Mouse (Mus musculus) MEL (cell line): Measurements from ENCODE around the gene E130114P18Rik. TPM values are rescaled to one million over a fixed set of nuclear protein-coding genes. Genes with fewer than 3 reads are reported as not detected.

Experiments
- DNase-seq: peaks from one replicate; pipeline ENCODE4 v3.0.0; 2011; ENCODE audit warnings: low read depth, low spot score
- H3K27ac ChIP-seq: 2 replicates; pipeline ENCODE4 v1.5.1; 2012; ENCODE audit warnings: low read depth, mild to moderate bottlenecking, control low read depth, low read length, moderate library complexity; ENCODE audit not compliant: control insufficient read depth
- H3K27me3 ChIP-seq, 2 experiments: fragments of 150-350 bp in 1 of 2; sonication (generic) in 1 of 2; 2 replicates each; pipeline ENCODE4 v1.6.1; 2012; ENCODE audit warnings: low read length in 2 of 2, mild to moderate bottlenecking in 2 of 2, improper control_type of control experiment in 1 of 2, moderate library complexity in 1 of 2; ENCODE audit not compliant: insufficient read depth in 2 of 2, control insufficient read depth in 1 of 2
- H3K36me3 ChIP-seq, 2 experiments: 2 replicates each; pipeline ENCODE4 v1.6.1; 2012 to 2014; ENCODE audit warnings: low read length in 2 of 2, improper control_type of control experiment in 1 of 2, inconsistent platforms in 1 of 2, mild to moderate bottlenecking in 1 of 2; ENCODE audit not compliant: insufficient read depth in 2 of 2, control insufficient read depth in 1 of 2
- H3K4me1 ChIP-seq, 2 experiments: fragments of 150-350 bp in 1 of 2; sonication (generic) in 1 of 2; 2 replicates each; pipeline ENCODE4 v1.6.1; 2012; ENCODE audit warnings: low read length in 2 of 2, improper control_type of control experiment in 1 of 2, mild to moderate bottlenecking in 1 of 2; ENCODE audit not compliant: insufficient read depth in 2 of 2, control insufficient read depth in 1 of 2
- H3K4me3 ChIP-seq, 2 experiments: fragments of 150-350 bp in 1 of 2; sonication (generic) in 1 of 2; 2 replicates each; pipeline ENCODE4 v1.5.1; 2012; ENCODE audit warnings: low read depth in 2 of 2, low read length in 2 of 2, mild to moderate bottlenecking in 2 of 2, moderate library complexity in 2 of 2, control low read depth in 1 of 2, improper control_type of control experiment in 1 of 2; ENCODE audit not compliant: control insufficient read depth in 1 of 2, insufficient read depth in 1 of 2
- H3K79me2 ChIP-seq: 2 replicates; pipeline ENCODE4 v1.6.1; 2012; ENCODE audit warnings: mild to moderate bottlenecking, low read length, moderate library complexity; ENCODE audit not compliant: control insufficient read depth, poor library complexity, insufficient read depth
- H3K9ac ChIP-seq: 2 replicates; pipeline ENCODE4 v1.6.1; 2012; ENCODE audit warnings: low read depth, mild to moderate bottlenecking, control low read depth, low read length, moderate library complexity; ENCODE audit not compliant: control insufficient read depth, poor library complexity, severe bottlenecking
- H3K9me3 ChIP-seq: fragments of 150-350 bp; sonication (generic); replicated peaks from 2 replicates; pipeline ENCODE4 v1.6.1; 2012; ENCODE audit warnings: mild to moderate bottlenecking, low read length, improper control_type of control experiment, moderate library complexity; ENCODE audit not compliant: insufficient read depth
- BHLHE40 ChIP-seq: IDR thresholded peaks from 2 replicates; pipeline ENCODE4 v1.6.1; 2012; ENCODE audit warnings: low read depth, mild to moderate bottlenecking, inconsistent platforms, low read length, improper control_type of control experiment, borderline replicate concordance
- CTCF ChIP-seq, 3 experiments: IDR thresholded peaks in 2 of 3; conservative IDR thresholded peaks in 1 of 3; 2 replicates each; pipeline ENCODE4 v1.5.1; 2011 to 2012; ENCODE audit warnings: low read length in 3 of 3, low read depth in 2 of 3, mild to moderate bottlenecking in 2 of 3, improper control_type of control experiment in 1 of 3, inconsistent platforms in 1 of 3, mixed read lengths in 1 of 3, moderate library complexity in 1 of 3; ENCODE audit not compliant: control insufficient read depth in 1 of 3, insufficient read depth in 1 of 3, poor library complexity in 1 of 3, severe bottlenecking in 1 of 3
- ELF1 ChIP-seq: IDR thresholded peaks from 2 replicates; pipeline ENCODE4 v1.6.1; 2014; ENCODE audit warnings: low read depth, mild to moderate bottlenecking, inconsistent platforms, low read length, improper control_type of control experiment, moderate library complexity
- EP300 ChIP-seq, 2 experiments: IDR thresholded peaks; 2 replicates each; pipeline ENCODE4 v1.6.1; 2011; ENCODE audit warnings: improper control_type of control experiment in 2 of 2, low read length in 2 of 2, low read depth in 1 of 2, mild to moderate bottlenecking in 1 of 2
- GABPA ChIP-seq: IDR thresholded peaks from 2 replicates; pipeline ENCODE4 v1.6.1; 2012; ENCODE audit warnings: low read depth, mild to moderate bottlenecking, inconsistent platforms, low read length, improper control_type of control experiment, moderate library complexity
- GATA1 ChIP-seq: IDR thresholded peaks from 2 replicates; pipeline ENCODE4 v1.6.1; 2011; ENCODE audit warnings: low read depth, low read length, improper control_type of control experiment
- MAZ ChIP-seq: IDR thresholded peaks from 2 replicates; pipeline ENCODE4 v1.6.1; 2012; ENCODE audit warnings: low read depth, mild to moderate bottlenecking, inconsistent platforms, low read length, improper control_type of control experiment
- MXI1 ChIP-seq: IDR thresholded peaks from 2 replicates; pipeline ENCODE4 v1.6.1; 2011; ENCODE audit warnings: mild to moderate bottlenecking, low read depth, low read length, improper control_type of control experiment
- NRF1 ChIP-seq: IDR thresholded peaks from 2 replicates; pipeline ENCODE4 v1.6.1; 2014; ENCODE audit warnings: low read depth, mild to moderate bottlenecking, inconsistent platforms, low read length, improper control_type of control experiment, moderate library complexity; ENCODE audit not compliant: poor library complexity, insufficient read depth, severe bottlenecking
- POLR2AphosphoS5 ChIP-seq: IDR thresholded peaks from 2 replicates; pipeline ENCODE4 v1.6.1; 2012; ENCODE audit warnings: low read depth, borderline replicate concordance, mild to moderate bottlenecking, inconsistent platforms, low read length, moderate library complexity, mixed read lengths
- SIN3A ChIP-seq: IDR thresholded peaks from 2 replicates; pipeline ENCODE4 v1.6.1; 2012; ENCODE audit warnings: low read length, improper control_type of control experiment, inconsistent platforms
- TBP ChIP-seq: IDR thresholded peaks from 2 replicates; pipeline ENCODE4 v1.8.0; 2011; ENCODE audit warnings: low read depth, low read length, improper control_type of control experiment
- UBTF ChIP-seq: IDR thresholded peaks from 2 replicates; pipeline ENCODE4 v1.6.1; 2012; ENCODE audit warnings: low read depth, mild to moderate bottlenecking, inconsistent platforms, low read length, improper control_type of control experiment, moderate library complexity, borderline replicate concordance; ENCODE audit not compliant: insufficient read depth
- USF1 ChIP-seq: IDR thresholded peaks from 2 replicates; pipeline ENCODE4 v1.6.1; 2014; ENCODE audit warnings: low read depth, mild to moderate bottlenecking, inconsistent platforms, low read length, improper control_type of control experiment, moderate library complexity
- ZMIZ1 ChIP-seq: IDR thresholded peaks from 2 replicates; pipeline ENCODE4 v1.6.1; 2012; ENCODE audit warnings: low read depth, mild to moderate bottlenecking, inconsistent platforms, low read length, improper control_type of control experiment, moderate library complexity
- polyA plus RNA-seq, 2 experiments: library from polyadenylated mRNA; stranded (reverse) in 1 of 2; unstranded in 1 of 2; fragments of >175 nt in 1 of 2; fragments of >200 nt in 1 of 2; gene quantifications; 2 replicates each; pipeline versions ENCODE4 v1.2.1 to v1.2.4; 2012; ENCODE audit warnings: low replicate concordance in 2 of 2, low read depth in 1 of 2; ENCODE audit not compliant: insufficient read length in 2 of 2, insufficient read depth in 1 of 2, missing spikeins in 1 of 2
- total RNA-seq: library from RNA; depleted of rRNA; stranded (reverse); fragments of 300-350 nt; gene quantifications from 2 replicates; pipeline ENCODE4 v1.2.3, GENCODE M21; 2012

Gene E130114P18Rik
- total and polyA plus RNA-seq, 3 experiments = not detected

- Histone ChIP-seq H3K27ac (no peak overlapping the region), H3K9me3 (no peaks in the 10 kb centered on the region), H3K9ac (no peak overlapping the region), H3K4me1 (peaks cover 5 to 18% of the 10 kb centered on the region in 2 experiments), H3K79me2 (no peaks in the 10 kb centered on the region), H3K4me3 (no peak overlapping the region)
- no peak for TF ChIP-seq UBTF
- no peak for TF ChIP-seq GABPA
- no peak for TF ChIP-seq MXI1
- no peak for TF ChIP-seq NRF1
- TF ChIP-seq USF1 = no peak
- no peak for TF ChIP-seq ZMIZ1
- no peak for TF ChIP-seq GATA1
- no peak for TF ChIP-seq EP300 (IDR thresholded peaks at IDR 0.05; ENCODE audit: low read depth in 1 of 2, low read length in 2 of 2)
- no peak for TF ChIP-seq TBP
- no peak for TF ChIP-seq MAZ
- TF ChIP-seq ELF1 = no peak
- TF ChIP-seq, all 39 proteins: peak for 0
- Histone ChIP-seq H3K27me3 (no peaks in the 10 kb centered on the region), H3K36me3 (peaks cover 0 to 21% of the 10 kb centered on the region in 2 experiments; a peak in 2 of 4 replicates)
- DNase-seq = no peak
Measured at GRCm38 (mm10) chr4:97769861-97770260, 8.0 kb downstream of the E130114P18Rik start.

DNA sequence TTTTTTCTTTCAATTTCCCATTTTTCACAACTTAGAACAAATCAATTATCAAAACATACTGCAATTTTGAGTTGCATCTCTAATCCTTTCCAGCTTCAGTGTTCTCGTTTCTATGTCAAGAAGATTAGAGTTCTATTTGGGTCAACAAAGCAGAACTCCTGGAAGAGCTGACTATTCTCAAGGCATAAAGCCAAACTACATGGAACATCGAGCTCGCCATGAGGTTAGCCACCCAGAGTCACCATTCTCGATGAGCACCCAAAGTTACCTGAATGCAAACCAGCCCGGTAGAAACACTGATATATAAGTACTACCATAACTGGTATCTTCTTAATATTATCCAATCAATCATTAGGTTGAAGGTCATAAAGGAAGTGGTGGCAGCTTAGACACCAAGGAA, 10.4 kb downstream of the E130114P18Rik start:
- Histone ChIP-seq H3K79me2 (no peaks in the 10 kb centered on the region), H3K4me3 (no peak overlapping the region), H3K36me3 (peaks cover 0 to 25% of the 10 kb centered on the region in 2 experiments; a peak in 2 of 4 replicates), H3K27me3 (no peaks in the 10 kb centered on the region), H3K4me1 (peaks cover 3 to 24% of the 10 kb centered on the region in 2 experiments), H3K9me3 (no peaks in the 10 kb centered on the region), H3K9ac (no peak overlapping the region), H3K27ac (no peak overlapping the region)
- no peak for DNase-seq
- TF ChIP-seq POLR2AphosphoS5 (no peak), BHLHE40 (no peak), SIN3A (no peak), CTCF (IDR thresholded peaks at IDR 0.05 in 2 of 3, conservative IDR thresholded peaks at IDR 0.05 in 1 of 3; ENCODE audit: control insufficient read depth in 1 of 3, insufficient read depth in 1 of 3, low read depth in 2 of 3, low read length in 3 of 3, poor library complexity in 1 of 3, severe bottlenecking in 1 of 3) (no peak), GATA1 (no peak), USF1 (no peak)
